Mouse (Mus musculus): ENCODE measurements around the gene Mptx1.
"Not testable (repeated sequence)": the region's sequence is repeated elsewhere in the genome, so short reads cannot be mapped to it uniquely, and the experiment has no call there.

Mptx1 gene

DNA sequence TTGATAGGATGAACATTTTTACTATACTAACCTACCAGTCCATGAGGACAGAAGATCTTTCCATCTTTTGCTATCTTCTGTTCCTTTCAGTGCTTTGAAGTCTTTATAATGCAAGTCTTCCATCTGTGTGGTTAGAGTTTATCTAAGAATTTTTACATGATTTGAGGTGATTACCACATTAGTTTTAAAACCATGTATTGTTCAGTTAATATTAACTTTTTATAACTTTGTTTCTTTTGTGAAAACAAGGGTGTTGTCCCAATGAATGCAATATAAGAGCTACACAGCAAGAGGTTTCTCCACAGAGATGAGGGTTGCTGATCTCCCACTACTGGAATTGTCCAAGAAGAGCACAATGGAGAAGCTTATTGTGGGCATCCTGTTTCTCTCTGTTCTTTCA is at the start of gene Mptx1:
TSS of gene Mptx1 (plus strand) at position 301 of the 400 bp plus-strand sequence.
- in situ Hi-C loops (cut with MboI; ENCODE audit: low sequenced_read_pairs), result no loop called here

DNA sequence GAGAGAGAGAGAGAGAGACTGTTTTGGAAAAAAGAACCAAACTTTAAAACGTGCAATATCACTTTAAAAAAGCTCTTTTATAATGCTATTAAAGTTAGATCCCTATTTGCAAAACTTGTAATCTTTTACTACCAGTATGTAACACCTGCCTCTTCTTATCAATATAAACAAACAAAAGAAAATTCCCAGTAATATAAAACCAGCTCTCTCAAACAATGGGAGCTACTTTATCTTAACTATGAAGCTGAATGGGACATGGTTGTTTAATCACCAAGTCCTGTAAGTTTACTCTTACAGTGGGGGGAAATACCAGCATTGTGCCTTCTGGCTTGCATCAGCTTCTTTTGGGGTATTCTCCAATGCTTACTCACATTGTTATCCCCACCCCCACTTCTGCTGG is 27.2 kb upstream of the Mptx1 start:
- in situ Hi-C loops (cut with MboI; ENCODE audit: low sequenced_read_pairs), result no loop called here

DNA sequence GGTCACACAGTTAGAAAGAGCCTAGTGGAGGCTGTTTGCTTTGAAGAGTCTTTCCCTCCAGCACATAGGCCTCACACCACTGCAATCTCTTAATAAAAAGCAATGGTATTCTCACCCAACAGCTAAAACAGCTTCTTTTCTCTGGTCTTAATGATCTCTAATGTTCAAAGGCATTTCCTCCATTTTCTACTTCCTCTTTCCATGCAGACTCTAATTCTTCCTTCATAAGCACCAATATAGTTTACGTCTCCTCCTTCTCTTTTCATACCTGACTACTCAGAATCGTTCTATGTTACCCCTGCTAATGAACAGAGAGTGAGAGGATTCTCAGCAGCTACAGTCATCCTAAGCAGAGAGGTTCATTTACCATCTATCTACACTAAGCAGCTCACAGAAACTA is 13.0 kb upstream of the Mptx1 start:
- in situ Hi-C loops (cut with MboI; ENCODE audit: low sequenced_read_pairs), result no loop called here

DNA sequence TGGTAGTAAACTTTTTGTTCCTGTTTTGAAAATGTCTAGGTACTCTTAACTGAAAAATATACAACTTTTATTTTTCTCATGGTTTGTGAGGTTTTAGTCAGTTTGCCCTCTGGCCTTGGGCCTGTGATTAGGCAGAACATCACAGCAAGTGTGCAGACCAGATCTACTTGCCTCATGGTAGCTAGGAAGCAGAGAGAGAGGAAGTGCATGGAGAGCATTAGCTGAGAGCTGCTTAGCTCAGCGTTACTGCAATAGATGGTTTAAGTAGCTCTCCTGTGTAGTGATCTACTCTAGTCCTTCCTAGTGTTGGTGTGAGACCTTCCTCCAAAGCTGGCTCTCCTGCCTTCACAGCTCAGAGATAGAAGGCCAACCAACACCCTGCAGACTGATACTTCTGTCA is 23.3 kb downstream of the Mptx1 start:
- in situ Hi-C loops (cut with MboI; ENCODE audit: low sequenced_read_pairs), result not testable (repeated sequence)

DNA sequence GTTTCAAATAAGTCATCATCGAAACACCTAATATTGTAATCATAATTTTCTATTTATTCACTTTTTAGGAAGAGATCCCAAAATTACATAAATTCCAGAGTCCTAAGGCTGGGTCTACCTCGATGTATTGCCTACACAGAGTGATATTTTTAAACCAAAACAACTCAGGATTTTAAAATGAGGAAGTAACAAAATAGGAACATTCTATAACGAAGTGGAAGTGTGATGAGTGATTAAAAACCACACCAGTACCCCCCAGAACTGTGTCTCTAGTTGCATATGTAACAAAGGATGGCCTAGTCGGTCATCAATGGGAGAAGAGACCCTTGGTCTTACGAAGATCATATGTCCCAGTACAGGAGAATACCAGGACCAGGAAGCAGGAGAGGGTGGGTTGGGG is 24.3 kb downstream of the Mptx1 start:
- in situ Hi-C loops (cut with MboI; ENCODE audit: low sequenced_read_pairs), result no loop called here

DNA sequence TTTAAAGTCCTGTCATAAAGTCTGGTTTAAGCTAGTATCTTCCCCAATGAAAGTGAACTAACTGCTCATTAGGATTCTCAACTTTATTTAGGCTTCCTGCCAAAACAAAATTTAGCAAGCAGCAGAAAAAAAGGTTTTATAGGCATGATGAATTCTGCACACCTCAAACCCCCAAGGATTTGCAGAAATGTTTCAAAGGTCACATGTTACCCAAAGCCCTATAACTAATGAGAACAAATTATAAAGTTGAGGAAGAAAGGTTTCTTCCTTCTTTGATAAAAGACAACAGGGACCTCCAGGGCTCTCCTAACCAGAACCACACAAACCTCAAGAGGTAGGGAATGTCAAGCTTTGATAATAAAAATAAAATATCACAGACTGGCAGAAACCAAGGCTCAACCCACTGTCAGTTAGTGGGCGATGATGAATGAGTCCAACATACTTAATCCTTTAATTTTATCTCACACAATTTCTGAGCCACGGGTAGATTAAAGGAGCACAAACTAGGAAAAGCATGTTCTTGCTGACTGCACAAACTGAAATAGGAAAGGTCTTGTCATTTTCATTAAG is 34.6 kb downstream of the Mptx1 start, which contains the start of gene Olfr417:
TSS of gene Olfr417 (plus strand) at position 241 of the 570 bp plus-strand sequence.
- in situ Hi-C loops (cut with MboI; ENCODE audit: low sequenced_read_pairs), result no loop called here

DNA sequence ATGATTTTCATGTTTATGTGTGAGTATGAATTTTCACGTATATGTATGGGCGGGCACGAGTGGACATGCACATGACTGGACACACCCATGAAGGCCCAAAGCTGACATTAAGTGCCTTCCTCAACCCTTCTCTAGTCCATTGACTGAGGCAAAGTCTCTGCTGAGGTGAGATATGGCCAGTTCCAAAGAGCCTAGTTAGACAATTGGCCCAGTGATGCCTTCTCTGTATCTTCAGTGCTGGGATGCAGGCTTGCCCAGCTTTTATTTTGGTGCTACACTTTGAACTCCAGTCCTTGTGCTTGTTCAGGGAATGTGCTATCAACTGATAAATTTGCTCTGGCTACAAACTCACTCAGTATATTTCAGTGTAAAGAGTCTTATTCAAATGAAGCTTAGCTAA is 43.5 kb downstream of the Mptx1 start:
- in situ Hi-C loops (cut with MboI; ENCODE audit: low sequenced_read_pairs), result no loop called here

Data from CH12F3 (cell line).